Mouse (Mus musculus) cerebellum, adult 2 months (tissue): ENCODE data around the gene Faap20. TPM values are rescaled to one million over a fixed set of nuclear protein-coding genes. Genes with fewer than 3 reads are reported as not detected.

ENCODE experiments used
- DNase-seq, 2 experiments: peaks; one replicate each; pipeline ENCODE4 v3.0.0; 2021
- H3K27ac ChIP-seq: fragments of 200-500 bp; 2 replicates; pipeline ENCODE4 v1.5.1; 2012; ENCODE audit warnings: low read length, control low read depth, inconsistent platforms; ENCODE audit not compliant: insufficient read depth
- H3K27me3 ChIP-seq: fragments of 200-500 bp; 2 replicates; pipeline ENCODE4 v1.6.1; 2012; ENCODE audit warnings: inconsistent platforms, mild to moderate bottlenecking, low read length, moderate library complexity; ENCODE audit not compliant: control insufficient read depth, insufficient read depth
- H3K4me1 ChIP-seq: fragments of 200-500 bp; 2 replicates; pipeline ENCODE4 v1.6.1; 2011; ENCODE audit warnings: low read length; ENCODE audit not compliant: control insufficient read depth, insufficient read depth
- H3K4me3 ChIP-seq: fragments of 200-500 bp; replicated peaks from 2 replicates; pipeline ENCODE3; 2011; ENCODE audit warnings: mild to moderate bottlenecking, low read depth, low read length, control low read depth; ENCODE audit not compliant: insufficient read depth
- CTCF ChIP-seq: fragments of 200-500 bp; IDR thresholded peaks from 2 replicates; pipeline ENCODE4 v1.5.1; 2011; ENCODE audit warnings: low read depth, mild to moderate bottlenecking, control low read depth, low read length, moderate library complexity, borderline replicate concordance; ENCODE audit not compliant: insufficient read depth
- POLR2A ChIP-seq: fragments of 200-500 bp; IDR thresholded peaks from 2 replicates; pipeline ENCODE4 v1.6.1; 2011; ENCODE audit warnings: low read length, control low read depth, borderline replicate concordance; ENCODE audit not compliant: insufficient read depth
- WGBS: fragments of 180-500 bp; shearing (Covaris S2); methylation state at CpG from one replicate; pipeline ENCODE4 v1.1.7; 2018; 5-methylcytosine and 5-hydroxymethylcytosine counted together
- polyA plus RNA-seq: library from polyadenylated mRNA; depleted of rRNA; stranded (reverse); fragments of >200 nt; gene quantifications from 2 replicates; pipeline ENCODE4 v1.2.3, GENCODE M21; 2012

The Faap20 gene
- polyA plus RNA-seq, 1 experiment, result 94.5 TPM

DNA sequence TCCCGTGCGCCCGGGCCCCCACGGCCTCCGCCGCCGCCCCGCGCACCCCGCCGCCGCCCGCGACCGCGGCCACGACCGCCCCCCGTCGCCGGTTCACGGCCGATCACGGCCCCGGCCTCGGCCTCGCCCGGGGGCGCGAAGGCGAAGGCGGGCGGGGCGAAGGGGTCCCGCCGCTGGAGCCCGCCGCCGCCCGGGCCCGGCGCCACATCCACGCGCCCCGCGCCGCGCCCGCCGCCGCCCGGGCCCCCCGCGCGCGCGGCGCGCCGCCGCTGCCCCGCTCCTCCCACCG, 27.1 kb upstream of the Faap20 start, which contains the start of gene Ski:
Ski (minus strand) TSS at position 41 of the 289 bp plus-strand sequence.
- Histone ChIP-seq H3K4me1 (peaks cover 6% of the 10 kb centered on the region), H3K4me3 (peak within 1 kb of the TSS; percentile 97), H3K27me3 (no peaks in the 10 kb centered on the region), H3K27ac (peak within 1 kb of the TSS; percentile 99)
- no peak for TF ChIP-seq POLR2A
- no peak for TF ChIP-seq CTCF
- DNase-seq, result no peak
- whole genome bisulfite sequencing, result 18% methylated on average over 54 of the region's 63 CpGs

DNA sequence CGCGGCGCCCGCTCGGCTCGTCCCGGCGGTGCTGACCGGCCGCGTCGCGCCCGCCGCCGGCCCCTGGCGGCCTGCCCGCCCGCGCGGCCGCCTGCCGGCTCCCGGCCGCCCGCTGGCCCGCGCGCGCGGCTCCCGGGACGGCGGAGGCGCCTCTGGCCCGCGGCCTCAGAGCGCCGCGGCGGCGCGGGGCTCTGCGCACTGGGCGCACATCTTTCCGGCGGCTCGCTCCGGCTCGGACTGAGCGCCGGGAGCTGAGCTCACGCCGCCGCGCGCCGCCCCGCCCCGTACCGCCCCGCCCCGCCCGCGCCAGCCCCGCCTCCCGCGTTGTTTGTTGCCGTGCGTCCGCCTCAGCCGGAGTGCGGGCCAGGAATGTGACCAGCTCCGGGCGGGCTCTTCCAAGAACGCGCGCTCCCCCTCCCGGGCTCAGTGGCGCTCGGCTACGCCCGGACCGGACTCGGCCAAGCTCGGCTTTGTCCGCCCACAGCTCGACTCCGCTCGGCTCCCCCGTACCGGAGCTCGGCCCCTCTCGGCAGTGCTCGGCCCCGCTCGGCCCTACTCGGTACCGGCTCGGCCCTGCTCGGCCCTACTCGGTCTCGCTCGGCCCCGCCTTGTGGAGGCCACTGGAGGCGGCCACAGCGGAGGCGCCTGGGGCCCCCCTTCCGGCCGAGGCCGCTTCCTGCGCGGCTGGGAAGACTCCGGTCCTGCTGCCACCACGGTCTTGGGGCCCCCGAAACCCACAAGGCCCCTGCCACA, 26.6 kb upstream of the Faap20 start:
- TF ChIP-seq CTCF (no peak), POLR2A (peak; percentile 74)
- Histone ChIP-seq H3K4me3 (peak overlapping the region; percentile 78), H3K27me3 (no peaks in the 10 kb centered on the region), H3K27ac (peak overlapping the region; percentile 99), H3K4me1 (peaks cover 3% of the 10 kb centered on the region)
- DNase-seq, result peak; percentile 98 to 100
- 10% methylated on average over 102 of the region's 116 CpGs for WGBS

DNA sequence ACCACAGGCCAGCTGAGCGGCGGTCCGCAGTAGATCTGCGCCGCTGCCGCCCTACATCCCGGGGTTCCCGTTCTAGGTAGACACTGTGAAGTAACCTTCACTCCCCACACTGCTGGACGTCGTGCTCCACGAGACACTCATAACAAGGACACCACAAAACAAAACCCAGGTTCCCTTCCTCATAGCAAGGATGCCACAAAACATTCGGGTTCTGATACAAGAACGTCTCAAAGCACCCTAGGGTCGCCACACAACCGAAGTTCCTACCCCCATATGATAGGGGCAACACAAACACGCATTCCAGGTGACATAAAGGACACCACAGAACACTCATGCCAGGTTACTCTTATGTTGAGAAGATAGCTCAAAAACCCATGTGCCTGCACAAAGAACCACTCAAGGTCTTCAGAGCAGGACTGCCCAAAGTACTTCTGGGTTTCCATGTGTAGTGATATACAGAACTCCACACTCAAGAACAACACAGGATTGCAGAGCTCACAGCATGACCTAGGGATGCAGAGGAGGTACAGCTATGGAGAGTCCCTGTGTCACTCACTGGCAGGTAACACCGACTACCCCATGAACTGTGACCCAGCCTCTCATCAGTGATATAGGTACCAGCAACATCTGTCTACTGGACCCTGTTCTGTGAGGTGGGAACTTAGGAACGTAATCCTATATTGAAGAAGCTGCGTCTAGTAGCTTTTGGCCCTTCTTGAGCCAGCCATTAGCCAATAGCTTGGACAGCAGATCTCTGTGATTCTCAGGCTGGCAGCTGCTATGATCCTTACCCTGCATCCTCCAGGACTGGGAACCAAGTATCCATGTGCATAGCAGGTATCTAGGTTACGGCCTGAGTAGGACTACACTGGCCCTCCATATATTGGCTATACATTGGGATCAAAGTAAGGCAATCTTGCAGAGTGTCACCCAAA, 25.7 kb upstream of the Faap20 start:
- Histone ChIP-seq H3K27ac (peak overlapping the region; percentile 99), H3K4me1 (peaks cover 3% of the 10 kb centered on the region), H3K27me3 (no peaks in the 10 kb centered on the region), H3K4me3 (peak overlapping the region; percentile 78)
- TF ChIP-seq CTCF (no peak), POLR2A (no peak)
- DNase-seq, result no peak
- 28% methylated on average over 20 of the region's 20 CpGs for WGBS

GRCm38 (mm10) chr4:155225918-155226317, 23.7 kb upstream of the Faap20 start:
- WGBS, result 75% methylated on average over 5 of the region's 5 CpGs

DNA sequence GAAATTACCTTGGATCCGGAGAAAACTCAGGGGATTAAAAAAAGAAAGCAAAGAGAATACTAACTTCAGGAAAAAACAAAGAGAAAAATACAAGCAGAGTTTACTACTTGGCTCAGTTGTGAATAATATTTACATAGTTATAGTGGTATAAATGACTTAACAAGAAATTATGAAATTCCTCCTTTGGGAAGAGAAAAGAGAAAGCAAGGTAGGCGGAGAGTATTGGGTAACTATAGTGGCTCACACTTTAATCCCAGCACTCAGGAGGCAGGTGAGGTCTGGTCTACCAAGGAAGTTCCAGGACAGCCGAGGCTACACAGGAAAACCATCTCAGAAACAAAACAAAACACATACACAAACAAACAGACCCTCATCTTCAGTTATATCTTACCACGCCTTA, 21.6 kb upstream of the Faap20 start:
- WGBS, result 96% methylated on average over 4 of the region's 4 CpGs
- no peak for DNase-seq
- no peak overlapping the region for H3K4me3 ChIP-seq
- TF ChIP-seq POLR2A, result no peak
- TF ChIP-seq CTCF, result no peak
- no peak overlapping the region for H3K27ac ChIP-seq
- no peaks in the 10 kb centered on the region for H3K27me3 ChIP-seq
- peaks cover 3% of the 10 kb centered on the region for H3K4me1 ChIP-seq

More at GRCm38 (mm10) chr4:155225918-155226317, 23.7 kb upstream of the Faap20 start:
- no peak for DNase-seq
- H3K4me3 ChIP-seq, result no peak overlapping the region
- no peak overlapping the region for H3K27ac ChIP-seq
- no peak for TF ChIP-seq CTCF
- no peak for TF ChIP-seq POLR2A
- H3K27me3 ChIP-seq, result no peaks in the 10 kb centered on the region
- H3K4me1 ChIP-seq, result peaks cover 3% of the 10 kb centered on the region

GRCm38 (mm10) chr4:155228461-155228860, 21.1 kb upstream of the Faap20 start:
- no peaks in the 10 kb centered on the region for H3K27me3 ChIP-seq
- TF ChIP-seq CTCF (no peak), POLR2A (no peak)
- peaks cover 5% of the 10 kb centered on the region for H3K4me1 ChIP-seq
- no peak overlapping the region for H3K4me3 ChIP-seq
- DNase-seq, result no peak
- H3K27ac ChIP-seq, result no peak overlapping the region
- 84% methylated on average over 5 of the region's 5 CpGs for WGBS

- no peak overlapping the region for H3K4me3 ChIP-seq
- TF ChIP-seq POLR2A, result no peak
- TF ChIP-seq CTCF, result no peak; the same call in 1 of the 2 replicates
- peak overlapping the region; percentile 97 for H3K27ac ChIP-seq
- WGBS, result 6% methylated on average over 10 of the region's 10 CpGs
- H3K4me1 ChIP-seq, result peaks cover 27% of the 10 kb centered on the region
- H3K27me3 ChIP-seq, result no peaks in the 10 kb centered on the region
- peak; percentile 87 to 88 for DNase-seq
Observed at GRCm38 (mm10) chr4:155233878-155234277, 15.7 kb upstream of the Faap20 start.
